Mouse (Mus musculus) liver, embryonic 16.5 days (tissue): ENCODE measurements around the gene Gins3. TPM values are rescaled to one million over a fixed set of nuclear protein-coding genes. Genes with fewer than 3 reads are reported as not detected.
"Not testable (repeated sequence)": the region's sequence is repeated elsewhere in the genome, so short reads cannot be mapped to it uniquely, and the experiment has no call there.

ENCODE experiments used
- ATAC-seq: fragments of 200-750 bp; cut with Nextera tagmentation; 2 replicates; pipeline ENCODE4 v1.8.0; 2017; ENCODE audit warnings: low read depth, mild to moderate bottlenecking, moderate number of reproducible peaks, moderate library complexity
- H3K27ac ChIP-seq: fragments of 300-500 bp; sonication (generic); 2 replicates; pipeline ENCODE4 v1.5.1; 2014; ENCODE audit warnings: mild to moderate bottlenecking, low read length
- H3K27me3 ChIP-seq: fragments of 300-500 bp; sonication (generic); 2 replicates; pipeline ENCODE4 v1.6.1; 2014; ENCODE audit warnings: low read depth, low read length, mixed read lengths; ENCODE audit not compliant: control insufficient read depth, insufficient read depth
- H3K36me3 ChIP-seq: fragments of 300-500 bp; sonication (generic); 2 replicates; pipeline ENCODE4 v1.6.1; 2014; ENCODE audit warnings: mild to moderate bottlenecking; ENCODE audit not compliant: control insufficient read depth, insufficient read depth
- H3K4me1 ChIP-seq: fragments of 300-500 bp; sonication (generic); 2 replicates; pipeline ENCODE4 v1.6.1; 2014; ENCODE audit warnings: low read depth, low read length, mixed read lengths; ENCODE audit not compliant: control insufficient read depth
- H3K4me2 ChIP-seq: fragments of 300-500 bp; sonication (generic); 2 replicates; pipeline ENCODE4 v1.6.1; 2014; ENCODE audit warnings: low read depth, low read length, mixed read lengths
- H3K4me3 ChIP-seq: fragments of 300-500 bp; sonication (generic); 2 replicates; pipeline ENCODE4 v1.5.1; 2014; ENCODE audit warnings: low read depth, mild to moderate bottlenecking, low read length
- H3K9ac ChIP-seq: fragments of 300-500 bp; sonication (generic); 2 replicates; pipeline ENCODE4 v1.6.1; 2014; ENCODE audit warnings: low read depth, low read length
- H3K9me3 ChIP-seq: fragments of 300-500 bp; sonication (generic); replicated peaks from 2 replicates; pipeline ENCODE4 v1.6.1; 2016; ENCODE audit warnings: low read length; ENCODE audit not compliant: control insufficient read depth
- WGBS: fragments of 180-500 bp; shearing (Covaris S2); extraction: QIAGEN DNeasy Blood & Tissue Kit; methylation state at CpG from one replicate; pipeline ENCODE4 v1.1.7; 2014; ENCODE audit not compliant: insufficient replicate concordance; 5-methylcytosine and 5-hydroxymethylcytosine counted together
- polyA plus RNA-seq: library from polyadenylated mRNA; unstranded; fragments of >200 nt; fragmentation: Nextera tagmentation; extraction: Ambion mirVana; gene quantifications from 2 replicates; pipeline ENCODE4 v1.2.1, GENCODE M21; 2015

Gins3 gene
- polyA plus RNA-seq, 1 experiment from 2014 or later = 7.9 TPM

DNA sequence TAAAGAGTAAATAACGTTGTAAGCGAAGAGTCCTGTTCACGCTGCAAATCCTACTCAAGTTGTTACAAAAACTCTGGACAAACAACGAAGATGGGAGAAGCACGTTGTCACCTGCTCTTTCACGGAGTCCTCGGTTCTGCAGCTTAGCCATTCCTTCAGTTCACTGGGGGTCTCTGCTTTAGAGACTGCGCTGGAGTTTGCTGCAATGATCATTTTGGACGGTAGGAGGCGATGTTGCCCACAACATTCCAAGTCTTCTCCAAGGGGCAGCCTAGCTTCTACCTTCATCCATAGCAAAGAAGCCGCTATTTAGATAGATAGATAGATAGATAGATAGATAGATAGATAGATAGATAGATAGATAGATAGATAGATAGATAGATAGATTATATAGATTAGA, 33.4 kb upstream of the Gins3 start:
- Histone ChIP-seq H3K9ac (no peak overlapping the region), H3K4me2 (no peak overlapping the region), H3K9me3 (no peaks in the 10 kb centered on the region), H3K4me1 (peaks cover 5% of the 10 kb centered on the region; the same call in 1 of the 2 replicates), H3K36me3 (no peaks in the 10 kb centered on the region), H3K27me3 (0 out of 2 replicates have a peak, but pooled peaks cover 3% of the 10 kb centered on the region), H3K27ac (no peak overlapping the region), H3K4me3 (no peak overlapping the region)
- no peak for ATAC-seq
- 14% methylated on average over 11 of the region's 11 CpGs for WGBS

GRCm38 (mm10) chr8:95601306-95601705, 31.9 kb upstream of the Gins3 start:
- Histone ChIP-seq H3K9ac (no peak overlapping the region), H3K4me1 (peaks cover 5% of the 10 kb centered on the region; the same call in 1 of the 2 replicates), H3K9me3 (no peaks in the 10 kb centered on the region), H3K27me3 (0 out of 2 replicates have a peak, but pooled peaks cover 3% of the 10 kb centered on the region), H3K4me2 (no peak overlapping the region), H3K36me3 (no peaks in the 10 kb centered on the region), H3K4me3 (no peak overlapping the region), H3K27ac (no peak overlapping the region)
- ATAC-seq = no peak
- 62% methylated on average over 15 of the region's 15 CpGs for WGBS

DNA sequence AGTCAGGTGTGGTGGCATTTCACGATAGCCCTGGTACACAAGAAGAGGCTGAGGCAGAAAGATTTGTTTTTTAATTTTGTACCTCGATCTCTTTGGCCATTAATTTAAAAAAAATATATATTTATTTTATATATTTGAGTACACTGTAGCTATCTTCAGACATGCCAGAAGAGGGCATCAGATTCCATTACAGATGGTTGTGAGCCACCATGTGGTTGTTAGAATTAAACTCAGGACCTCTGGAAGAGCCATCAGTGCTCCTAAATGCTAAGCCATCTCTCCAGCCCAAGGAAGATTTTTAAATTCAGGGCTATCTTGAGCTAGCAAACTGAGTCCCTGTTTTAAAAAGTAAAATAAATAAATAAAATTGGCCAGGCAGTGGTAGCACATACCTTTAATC, 31.1 kb upstream of the Gins3 start:
- 55% methylated on average over 2 of the region's 2 CpGs for WGBS
- no peak for ATAC-seq
- Histone ChIP-seq H3K9ac (no peak overlapping the region), H3K4me2 (no peak overlapping the region), H3K4me1 (no peaks in the 10 kb centered on the region), H3K27ac (no peak overlapping the region), H3K36me3 (no peaks in the 10 kb centered on the region), H3K27me3 (0 out of 2 replicates have a peak, but pooled peaks cover 3% of the 10 kb centered on the region), H3K4me3 (no peak overlapping the region), H3K9me3 (no peaks in the 10 kb centered on the region)

GRCm38 (mm10) chr8:95606509-95606908, 26.7 kb upstream of the Gins3 start:
- not testable (repeated sequence) for H3K9me3 ChIP-seq, H3K4me2 ChIP-seq, H3K9ac ChIP-seq, H3K27me3 ChIP-seq, H3K4me3 ChIP-seq, H3K4me1 ChIP-seq, ATAC-seq, H3K27ac ChIP-seq, H3K36me3 ChIP-seq
- WGBS = 18% methylated on average over 4 of the region's 5 CpGs

DNA sequence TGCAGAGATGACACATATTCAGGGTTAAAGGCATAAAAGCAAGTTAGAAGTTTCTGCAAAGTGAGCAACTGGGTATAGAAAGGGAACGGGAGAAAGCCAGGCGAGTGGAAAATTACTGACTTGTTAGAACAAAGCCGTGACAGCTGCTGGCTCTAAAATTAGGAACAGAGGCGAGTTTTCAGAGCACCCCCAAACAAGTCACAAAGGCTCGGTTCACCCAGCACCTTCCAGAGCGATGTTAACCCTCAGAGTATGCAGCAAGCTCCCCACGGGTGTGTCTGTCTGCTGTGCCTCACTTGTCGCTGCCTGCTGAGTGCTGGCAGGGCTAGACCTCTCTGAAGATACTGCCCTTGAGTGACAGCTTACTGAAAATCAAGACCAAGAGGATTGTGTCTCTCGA, 26.0 kb upstream of the Gins3 start:
- 47% methylated on average over 9 of the region's 9 CpGs for WGBS

GRCm38 (mm10) chr8:95609406-95609805, 23.8 kb upstream of the Gins3 start:
- no peaks in the 10 kb centered on the region for H3K9me3 ChIP-seq
- H3K9ac ChIP-seq = no peak overlapping the region
- no peak overlapping the region for H3K4me3 ChIP-seq
- peaks cover 6% of the 10 kb centered on the region for H3K27me3 ChIP-seq
- peaks cover 5% of the 10 kb centered on the region; the same call in 1 of the 2 replicates for H3K4me1 ChIP-seq
- H3K27ac ChIP-seq = no peak overlapping the region
- no peaks in the 10 kb centered on the region for H3K36me3 ChIP-seq
- H3K4me2 ChIP-seq = no peak overlapping the region
- ATAC-seq = no peak
- WGBS = 63% methylated on average over 5 of the region's 5 CpGs

More for the DNA sequence above, 26.0 kb upstream of the Gins3 start:
- no peak overlapping the region for H3K27ac ChIP-seq
- H3K9me3 ChIP-seq = no peaks in the 10 kb centered on the region
- H3K9ac ChIP-seq = no peak overlapping the region
- peaks cover 3% of the 10 kb centered on the region; the same call in 1 of the 2 replicates for H3K27me3 ChIP-seq
- H3K4me3 ChIP-seq = no peak overlapping the region
- no peaks in the 10 kb centered on the region for H3K36me3 ChIP-seq
- no peak for ATAC-seq
- no peak overlapping the region for H3K4me2 ChIP-seq
- peaks cover 5% of the 10 kb centered on the region; the same call in 1 of the 2 replicates for H3K4me1 ChIP-seq

GRCm38 (mm10) chr8:95610749-95611148, 22.5 kb upstream of the Gins3 start:
- Histone ChIP-seq H3K4me1 (peaks cover 5% of the 10 kb centered on the region; the same call in 1 of the 2 replicates), H3K4me3 (no peak overlapping the region), H3K27me3 (peaks cover 6% of the 10 kb centered on the region), H3K27ac (no peak overlapping the region), H3K4me2 (no peak overlapping the region), H3K36me3 (no peaks in the 10 kb centered on the region), H3K9me3 (no peaks in the 10 kb centered on the region), H3K9ac (no peak overlapping the region)
- WGBS = 40% methylated on average over 14 of the region's 14 CpGs
- ATAC-seq = peak; percentile 90

DNA sequence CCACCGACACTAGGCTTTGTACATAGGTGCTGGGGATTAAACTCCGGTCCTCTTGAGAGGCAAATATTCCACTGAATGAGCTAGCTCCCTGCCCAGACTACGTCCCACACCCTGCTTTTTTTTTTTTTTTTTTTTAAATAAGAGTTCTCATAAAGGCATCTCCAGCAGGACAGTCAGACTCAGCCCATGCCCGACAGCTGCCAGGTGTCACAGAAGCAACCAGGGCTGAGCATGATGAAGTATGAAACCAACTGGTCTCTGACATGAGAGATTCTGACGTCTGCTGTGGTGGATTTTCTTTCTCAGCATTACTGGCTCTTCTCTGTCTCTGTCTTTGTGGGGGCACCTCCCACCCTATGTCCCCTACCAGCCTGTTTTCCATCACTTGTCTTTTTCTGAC, 21.5 kb upstream of the Gins3 start:
- ATAC-seq = no peak
- Histone ChIP-seq H3K27me3 (peaks cover 6% of the 10 kb centered on the region), H3K4me1 (peaks cover 5% of the 10 kb centered on the region; the same call in 1 of the 2 replicates), H3K36me3 (no peaks in the 10 kb centered on the region), H3K9ac (no peak overlapping the region), H3K27ac (no peak overlapping the region), H3K4me3 (no peak overlapping the region), H3K9me3 (no peaks in the 10 kb centered on the region), H3K4me2 (no peak overlapping the region)
- WGBS = 57% methylated on average over 5 of the region's 5 CpGs

GRCm38 (mm10) chr8:95616383-95616782, 16.9 kb upstream of the Gins3 start:
- Histone ChIP-seq H3K4me2 (no peak overlapping the region), H3K4me1 (no peaks in the 10 kb centered on the region), H3K27ac (no peak overlapping the region), H3K36me3 (no peaks in the 10 kb centered on the region), H3K9ac (no peak overlapping the region), H3K9me3 (no peaks in the 10 kb centered on the region), H3K27me3 (peaks cover 5% of the 10 kb centered on the region), H3K4me3 (no peak overlapping the region)
- 74% methylated on average over 7 of the region's 7 CpGs for WGBS
- no peak for ATAC-seq
